Mouse (Mus musculus): ENCODE results near the gene Srrm4. TPM values are rescaled to one million over a fixed set of nuclear protein-coding genes. Genes with fewer than 3 reads are reported as not detected.

Srrm4 gene
- polyA plus RNA-seq, 1 experiment from 2014 or later: 2.4 TPM

DNA sequence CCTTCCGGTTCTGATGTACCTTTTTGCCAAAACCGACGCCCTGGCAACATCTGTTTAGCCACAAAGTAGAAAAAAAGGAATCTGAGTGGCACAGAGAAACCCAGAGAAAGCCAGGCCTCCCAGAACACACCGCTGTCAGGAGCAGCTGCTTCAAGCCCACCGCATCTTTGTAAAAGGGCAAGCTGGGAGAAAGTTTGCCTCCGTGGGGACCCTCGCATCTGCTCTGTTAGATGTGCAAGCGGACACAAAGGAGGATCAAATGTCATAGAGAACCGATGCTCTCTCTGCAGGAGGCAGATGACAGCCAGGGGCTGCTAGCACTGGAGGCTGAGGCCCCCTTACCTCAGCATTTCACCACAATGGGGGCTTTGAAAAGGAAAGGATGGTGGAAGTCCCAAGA lies 18.3 kb downstream of the Srrm4 start:
- Histone ChIP-seq H3K36me3 (ENCODE audit: control insufficient read depth, insufficient read depth, low read length) (no peaks in the 10 kb centered on the region), H3K27ac (ENCODE audit: low read length) (no peak overlapping the region), H3K4me2 (replicated peaks; ENCODE audit: low read depth, low read length) (no peak overlapping the region), H3K27me3 (ENCODE audit: control insufficient read depth, insufficient read depth, low read length) (no peaks in the 10 kb centered on the region), H3K9ac (replicated peaks; ENCODE audit: low read depth, low read length) (no peak overlapping the region), H3K4me1 (ENCODE audit: control insufficient read depth, insufficient read depth, low read length) (no peaks in the 10 kb centered on the region), H3K4me3 (ENCODE audit: low read depth, low read length) (no peak overlapping the region), H3K9me3 (ENCODE audit: control insufficient read depth, low read depth, low read length) (no peaks in the 10 kb centered on the region)
- WGBS: 41% methylated on average over 9 of the region's 9 CpGs
- no peak for ATAC-seq (ENCODE audit: insufficient number of reproducible peaks, insufficient read depth, low FRiP score, low read depth)

DNA sequence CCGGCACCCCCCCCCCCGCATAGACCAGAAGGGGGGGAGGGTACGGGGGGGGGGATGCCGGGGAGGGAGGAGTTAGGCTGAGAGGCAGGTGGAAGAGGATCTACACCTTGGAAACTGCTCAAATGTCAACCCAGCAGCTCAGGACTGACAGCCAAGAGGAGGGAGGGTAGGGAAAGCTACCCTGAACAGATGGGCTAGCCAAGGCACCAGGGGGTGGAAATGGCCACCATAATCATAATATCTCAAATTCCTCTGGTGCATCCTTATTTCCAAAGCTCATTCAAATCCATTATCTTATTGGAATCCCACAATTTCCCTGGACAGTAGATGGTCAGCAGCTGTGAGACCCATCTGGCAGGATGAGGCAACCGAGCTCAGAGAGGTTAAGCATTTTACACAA lies 19.7 kb downstream of the Srrm4 start:
- no peak overlapping the region for H3K9ac ChIP-seq (replicated peaks; ENCODE audit: low read depth, low read length)
- no peak for ATAC-seq (ENCODE audit: insufficient number of reproducible peaks, insufficient read depth, low FRiP score, low read depth)
- no peak overlapping the region for H3K4me3 ChIP-seq (ENCODE audit: low read depth, low read length)
- no peaks in the 10 kb centered on the region for H3K9me3 ChIP-seq (ENCODE audit: control insufficient read depth, low read depth, low read length)
- no peaks in the 10 kb centered on the region for H3K27me3 ChIP-seq (ENCODE audit: control insufficient read depth, insufficient read depth, low read length)
- H3K36me3 ChIP-seq (ENCODE audit: control insufficient read depth, insufficient read depth, low read length): no peaks in the 10 kb centered on the region
- no peak overlapping the region for H3K4me2 ChIP-seq (replicated peaks; ENCODE audit: low read depth, low read length)
- 29% methylated on average over 2 of the region's 5 CpGs for WGBS
- H3K4me1 ChIP-seq (ENCODE audit: control insufficient read depth, insufficient read depth, low read length): no peaks in the 10 kb centered on the region
- H3K27ac ChIP-seq (ENCODE audit: low read length): no peak overlapping the region

DNA sequence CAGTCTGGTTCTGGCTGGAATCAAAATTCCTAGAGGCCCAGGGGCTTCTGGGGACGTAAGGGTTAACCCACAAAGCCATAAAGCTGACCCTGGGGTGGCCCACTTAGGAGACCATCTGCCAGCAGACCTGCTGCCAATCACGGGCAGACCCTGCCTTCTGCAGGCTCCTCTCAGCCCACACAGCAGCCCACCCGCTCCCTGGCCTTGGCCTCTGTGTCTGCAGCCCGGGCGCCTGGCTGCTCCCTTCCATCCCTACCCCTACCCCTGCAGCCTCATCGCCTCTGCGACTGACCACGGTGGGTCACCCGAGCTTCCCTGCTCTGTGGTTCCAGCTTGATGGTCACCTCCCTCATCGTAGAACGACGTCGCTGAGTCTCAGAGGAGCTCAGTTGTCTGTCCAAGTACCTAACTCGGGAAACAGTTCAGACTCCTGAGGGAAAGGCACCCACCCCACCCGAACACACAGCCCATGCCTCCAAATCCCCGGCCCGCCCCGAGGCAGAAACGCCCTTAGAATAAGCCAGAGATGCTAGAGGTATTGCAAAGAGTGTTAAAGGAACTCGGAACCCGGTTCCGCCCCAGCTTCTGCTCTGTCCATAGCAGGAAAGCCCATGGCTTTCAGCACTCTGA lies 20.3 kb downstream of the Srrm4 start:
- Histone ChIP-seq H3K4me2 (replicated peaks; ENCODE audit: low read depth, low read length) (no peak overlapping the region), H3K9me3 (ENCODE audit: control insufficient read depth, low read depth, low read length) (no peaks in the 10 kb centered on the region), H3K9ac (replicated peaks; ENCODE audit: low read depth, low read length) (no peak overlapping the region), H3K27ac (ENCODE audit: low read length) (no peak overlapping the region), H3K36me3 (ENCODE audit: control insufficient read depth, insufficient read depth, low read length) (no peaks in the 10 kb centered on the region), H3K27me3 (ENCODE audit: control insufficient read depth, insufficient read depth, low read length) (no peaks in the 10 kb centered on the region), H3K4me1 (ENCODE audit: control insufficient read depth, insufficient read depth, low read length) (no peaks in the 10 kb centered on the region), H3K4me3 (ENCODE audit: low read depth, low read length) (no peak overlapping the region)
- 13% methylated on average over 22 of the region's 22 CpGs for WGBS
- no peak for ATAC-seq (ENCODE audit: insufficient number of reproducible peaks, insufficient read depth, low FRiP score, low read depth)

DNA sequence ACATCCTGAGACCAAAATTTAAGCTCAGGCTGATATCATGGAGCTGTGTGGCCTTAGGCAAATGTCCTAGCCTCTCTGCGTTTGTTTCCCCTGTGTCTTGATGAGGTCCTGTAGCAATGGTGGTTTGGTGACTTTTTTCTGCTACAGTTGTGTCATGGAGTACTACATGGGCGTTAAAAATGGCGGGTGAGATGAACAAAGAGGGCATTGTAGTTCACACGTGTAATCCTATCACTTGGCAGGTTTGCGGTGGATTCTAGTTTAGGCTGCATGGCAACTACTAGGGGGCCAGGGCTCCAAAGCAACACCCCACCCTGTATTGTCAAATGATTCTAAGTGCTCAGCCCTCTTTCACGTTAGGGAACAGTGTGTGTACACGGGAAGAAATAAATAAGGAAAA lies 21.1 kb downstream of the Srrm4 start:
- H3K4me1 ChIP-seq (ENCODE audit: control insufficient read depth, insufficient read depth, low read length): no peaks in the 10 kb centered on the region
- no peak overlapping the region for H3K9ac ChIP-seq (replicated peaks; ENCODE audit: low read depth, low read length)
- H3K36me3 ChIP-seq (ENCODE audit: control insufficient read depth, insufficient read depth, low read length): no peaks in the 10 kb centered on the region
- no peak for ATAC-seq (ENCODE audit: insufficient number of reproducible peaks, insufficient read depth, low FRiP score, low read depth)
- H3K27me3 ChIP-seq (ENCODE audit: control insufficient read depth, insufficient read depth, low read length): no peaks in the 10 kb centered on the region
- H3K27ac ChIP-seq (ENCODE audit: low read length): no peak overlapping the region
- H3K4me2 ChIP-seq (replicated peaks; ENCODE audit: low read depth, low read length): no peak overlapping the region
- WGBS: 67% methylated on average over 7 of the region's 7 CpGs
- no peak overlapping the region for H3K4me3 ChIP-seq (ENCODE audit: low read depth, low read length)
- no peaks in the 10 kb centered on the region for H3K9me3 ChIP-seq (ENCODE audit: control insufficient read depth, low read depth, low read length)

DNA sequence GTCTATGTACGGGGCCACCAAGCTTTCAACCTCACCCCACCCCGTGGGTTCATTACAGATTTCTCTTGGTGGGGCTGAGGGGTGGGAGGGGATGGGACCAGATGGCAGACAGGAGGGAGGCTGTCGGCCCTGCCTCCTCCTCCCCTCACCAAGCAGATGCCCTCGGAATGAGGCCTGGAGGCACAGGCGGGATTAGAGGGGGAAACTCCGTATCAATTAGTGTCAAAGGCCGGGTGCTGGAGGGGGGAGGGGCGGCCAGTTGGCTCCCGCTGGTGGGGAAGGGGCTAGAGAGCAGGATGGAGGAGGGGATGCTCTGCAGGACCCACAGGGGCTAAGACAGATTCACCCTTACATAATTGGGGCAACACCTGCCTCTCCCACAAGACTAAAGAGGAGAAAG lies 22.0 kb downstream of the Srrm4 start:
- no peak overlapping the region for H3K4me3 ChIP-seq (ENCODE audit: low read depth, low read length)
- ATAC-seq (ENCODE audit: insufficient number of reproducible peaks, insufficient read depth, low FRiP score, low read depth): peak; percentile 49; the same call in 1 of the 2 replicates
- no peak overlapping the region for H3K9ac ChIP-seq (replicated peaks; ENCODE audit: low read depth, low read length)
- H3K27ac ChIP-seq (ENCODE audit: low read length): no peak overlapping the region
- 4% methylated on average over 8 of the region's 9 CpGs for WGBS
- H3K4me2 ChIP-seq (replicated peaks; ENCODE audit: low read depth, low read length): no peak overlapping the region
- H3K9me3 ChIP-seq (ENCODE audit: control insufficient read depth, low read depth, low read length): no peaks in the 10 kb centered on the region
- H3K27me3 ChIP-seq (ENCODE audit: control insufficient read depth, insufficient read depth, low read length): no peaks in the 10 kb centered on the region
- no peaks in the 10 kb centered on the region for H3K4me1 ChIP-seq (ENCODE audit: control insufficient read depth, insufficient read depth, low read length)
- no peaks in the 10 kb centered on the region for H3K36me3 ChIP-seq (ENCODE audit: control insufficient read depth, insufficient read depth, low read length)

DNA sequence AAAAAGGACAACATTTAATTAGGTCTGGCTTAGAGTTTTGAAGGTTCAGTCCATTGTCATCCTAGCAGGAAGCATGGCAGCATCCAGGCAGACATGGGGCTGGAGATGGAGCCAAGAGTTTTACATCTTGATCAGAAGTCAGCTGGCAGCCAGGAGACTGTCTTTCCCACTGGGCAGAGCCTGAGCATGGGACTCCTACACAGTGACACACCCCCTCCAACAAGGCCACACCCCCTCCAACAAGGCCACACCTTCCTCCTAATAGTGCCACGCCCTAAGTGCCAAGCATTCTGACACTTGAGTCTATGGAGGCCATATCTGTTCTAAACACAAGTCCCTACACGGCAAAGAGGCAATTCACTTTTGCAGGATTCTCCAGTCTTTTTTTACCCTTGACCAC lies 23.6 kb downstream of the Srrm4 start:
- Histone ChIP-seq H3K36me3 (ENCODE audit: control insufficient read depth, insufficient read depth, low read length) (no peaks in the 10 kb centered on the region), H3K27ac (ENCODE audit: low read length) (no peak overlapping the region), H3K9ac (replicated peaks; ENCODE audit: low read depth, low read length) (no peak overlapping the region), H3K27me3 (ENCODE audit: control insufficient read depth, insufficient read depth, low read length) (no peaks in the 10 kb centered on the region), H3K4me3 (ENCODE audit: low read depth, low read length) (no peak overlapping the region), H3K4me1 (ENCODE audit: control insufficient read depth, insufficient read depth, low read length) (no peaks in the 10 kb centered on the region), H3K9me3 (ENCODE audit: control insufficient read depth, low read depth, low read length) (no peaks in the 10 kb centered on the region), H3K4me2 (replicated peaks; ENCODE audit: low read depth, low read length) (no peak overlapping the region)
- no peak for ATAC-seq (ENCODE audit: insufficient number of reproducible peaks, insufficient read depth, low FRiP score, low read depth)
- 77% methylated on average over 2 of the region's 2 CpGs for WGBS

DNA sequence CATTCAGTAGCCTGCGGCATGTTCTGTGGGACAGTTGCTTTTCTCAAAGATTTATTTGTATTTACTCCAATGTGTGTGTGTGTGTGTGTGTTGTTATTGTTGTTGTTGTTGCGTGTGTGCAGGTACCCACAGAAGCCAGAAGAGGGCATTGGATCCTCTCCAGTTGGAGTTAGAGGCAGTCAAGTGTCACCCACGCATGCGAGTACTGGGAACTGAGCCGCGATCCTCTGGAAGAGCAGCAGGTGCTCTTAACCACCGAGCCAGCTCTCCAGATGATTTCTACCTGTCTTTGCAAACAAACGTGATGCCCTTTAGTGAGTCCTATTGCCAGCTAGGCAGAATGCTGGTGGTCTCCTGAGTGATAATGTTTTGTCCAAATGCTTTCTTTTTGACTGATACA lies 24.3 kb downstream of the Srrm4 start:
- H3K27ac ChIP-seq (ENCODE audit: low read length): no peak overlapping the region
- H3K27me3 ChIP-seq (ENCODE audit: control insufficient read depth, insufficient read depth, low read length): no peaks in the 10 kb centered on the region
- H3K4me2 ChIP-seq (replicated peaks; ENCODE audit: low read depth, low read length): no peak overlapping the region
- H3K9me3 ChIP-seq (ENCODE audit: control insufficient read depth, low read depth, low read length): no peaks in the 10 kb centered on the region
- no peaks in the 10 kb centered on the region for H3K4me1 ChIP-seq (ENCODE audit: control insufficient read depth, insufficient read depth, low read length)
- no peak overlapping the region for H3K4me3 ChIP-seq (ENCODE audit: low read depth, low read length)
- ATAC-seq (ENCODE audit: insufficient number of reproducible peaks, insufficient read depth, low FRiP score, low read depth): no peak
- no peak overlapping the region for H3K9ac ChIP-seq (replicated peaks; ENCODE audit: low read depth, low read length)
- 89% methylated on average over 8 of the region's 8 CpGs for WGBS
- H3K36me3 ChIP-seq (ENCODE audit: control insufficient read depth, insufficient read depth, low read length): no peaks in the 10 kb centered on the region

DNA sequence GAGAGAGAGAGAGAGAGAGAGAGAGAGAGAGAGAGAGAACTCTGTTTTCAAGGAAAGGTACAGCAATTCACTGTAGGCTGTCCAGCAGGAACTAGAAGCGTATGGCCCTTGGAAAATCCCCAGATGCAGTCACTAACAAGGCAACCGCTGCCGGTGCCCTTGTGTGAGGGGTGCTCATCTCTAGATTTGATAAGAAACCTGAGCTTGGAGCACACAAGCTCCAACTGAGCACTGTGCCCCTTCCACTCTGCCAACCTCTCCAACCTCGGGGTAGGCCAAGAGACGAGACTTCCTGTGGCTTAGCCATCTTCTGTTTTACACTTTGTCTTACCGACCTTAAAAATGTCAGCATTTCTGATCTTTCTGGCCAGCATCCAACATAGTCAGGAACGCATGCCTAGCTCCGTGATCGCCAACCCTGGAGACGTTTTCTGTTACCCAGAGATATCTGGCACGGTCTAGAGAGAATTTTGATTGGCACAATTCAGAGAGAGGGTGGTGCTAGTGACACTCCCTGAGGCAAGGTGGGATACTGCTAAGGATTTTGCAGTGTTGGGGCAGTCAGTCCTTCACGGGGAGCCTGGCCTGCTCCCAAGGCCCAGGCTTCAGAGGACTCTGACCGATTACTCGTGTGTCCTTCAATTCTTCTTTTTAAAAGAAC lies 25.1 kb downstream of the Srrm4 start:
- ATAC-seq (ENCODE audit: insufficient number of reproducible peaks, insufficient read depth, low FRiP score, low read depth): no peak
- Histone ChIP-seq H3K36me3 (ENCODE audit: control insufficient read depth, insufficient read depth, low read length) (no peaks in the 10 kb centered on the region), H3K9ac (replicated peaks; ENCODE audit: low read depth, low read length) (no peak overlapping the region), H3K9me3 (ENCODE audit: control insufficient read depth, low read depth, low read length) (no peaks in the 10 kb centered on the region), H3K4me2 (replicated peaks; ENCODE audit: low read depth, low read length) (no peak overlapping the region), H3K4me1 (ENCODE audit: control insufficient read depth, insufficient read depth, low read length) (no peaks in the 10 kb centered on the region), H3K27me3 (ENCODE audit: control insufficient read depth, insufficient read depth, low read length) (no peaks in the 10 kb centered on the region), H3K27ac (ENCODE audit: low read length) (no peak overlapping the region), H3K4me3 (ENCODE audit: low read depth, low read length) (no peak overlapping the region)
- 75% methylated on average over 14 of the region's 14 CpGs for WGBS

DNA sequence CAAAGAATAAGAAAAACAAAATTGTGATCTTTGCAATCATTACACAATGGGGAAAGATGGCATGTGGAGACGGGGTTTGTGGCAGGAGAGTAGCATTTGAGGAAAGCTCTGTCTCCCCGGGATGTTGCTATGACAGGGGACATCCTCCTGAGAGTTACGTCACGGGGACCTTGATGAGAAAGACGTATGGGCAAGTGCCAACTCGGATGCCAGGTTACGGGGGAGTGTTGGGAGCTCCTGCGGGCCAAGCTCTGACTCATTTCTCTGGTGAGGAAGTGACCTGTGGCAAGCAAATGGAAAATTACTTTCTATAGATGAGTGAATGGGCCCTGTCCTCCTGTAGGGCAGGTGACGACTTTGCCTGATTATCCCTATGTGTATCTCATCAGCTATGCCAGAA lies 26.0 kb downstream of the Srrm4 start:
- WGBS: 82% methylated on average over 9 of the region's 9 CpGs
- no peaks in the 10 kb centered on the region for H3K36me3 ChIP-seq (ENCODE audit: control insufficient read depth, insufficient read depth, low read length)
- H3K4me1 ChIP-seq (ENCODE audit: control insufficient read depth, insufficient read depth, low read length): no peaks in the 10 kb centered on the region
- H3K9ac ChIP-seq (replicated peaks; ENCODE audit: low read depth, low read length): no peak overlapping the region
- no peak overlapping the region for H3K27ac ChIP-seq (ENCODE audit: low read length)
- H3K9me3 ChIP-seq (ENCODE audit: control insufficient read depth, low read depth, low read length): no peaks in the 10 kb centered on the region
- no peak overlapping the region for H3K4me3 ChIP-seq (ENCODE audit: low read depth, low read length)
- no peak overlapping the region for H3K4me2 ChIP-seq (replicated peaks; ENCODE audit: low read depth, low read length)
- ATAC-seq (ENCODE audit: insufficient number of reproducible peaks, insufficient read depth, low FRiP score, low read depth): no peak
- no peaks in the 10 kb centered on the region for H3K27me3 ChIP-seq (ENCODE audit: control insufficient read depth, insufficient read depth, low read length)

Data from stomach, embryonic 14.5 days (tissue).